ENCODE assay signal across 8 mouse cellular contexts in the genomic region with DNA sequence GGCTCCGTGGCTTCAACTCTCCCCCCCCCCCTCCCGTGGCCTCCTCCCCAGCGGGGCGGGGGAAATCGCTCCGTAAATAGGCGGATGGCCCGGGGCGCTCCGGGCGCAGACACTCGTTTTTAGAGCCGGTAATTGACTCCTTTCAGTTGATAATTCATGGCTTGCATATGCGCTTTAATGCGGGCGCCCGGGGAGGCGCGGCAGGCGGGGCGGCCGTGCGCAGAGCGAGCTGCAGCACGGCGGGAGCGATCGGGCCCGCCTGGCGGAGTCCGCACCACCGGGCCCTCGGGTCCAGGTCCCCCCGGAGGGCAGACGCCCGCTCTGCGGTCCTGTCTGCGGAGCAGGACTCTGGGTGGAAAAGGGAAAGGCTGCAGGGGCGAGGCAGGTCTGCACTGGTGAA. TPM values are rescaled to one million over a fixed set of nuclear protein-coding genes. Genes with fewer than 3 reads are reported as not detected.
DNase-seq lines count a peak whose midpoint lies in the region; ATAC-seq and TF ChIP-seq lines count a peak whose summit lies in the region.

No protein-coding gene starts in this region.

- no peak for ATAC-seq in embryonic facial prominence, embryonic 14.5 days (ENCODE audit: low read depth)
- no peak for ATAC-seq in intestine, postnatal 0 days
- ATAC-seq in neural tube, embryonic 14.5 days (ENCODE audit: low read depth), result peak; percentile 35; the same call in 1 of the 2 replicates
- ATAC-seq in CD4-positive, CD25-positive, alpha-beta regulatory T cell, adult 4 months, result no peak

- WGBS in embryonic facial prominence, embryonic 14.5 days, result under 1% methylated on average over 38 of the region's 39 CpGs
- under 1% methylated on average over 38 of the region's 39 CpGs for WGBS in intestine, postnatal 0 days
- WGBS in neural tube, embryonic 14.5 days, result under 1% methylated on average over 39 of the region's 39 CpGs

- H3K36me3 ChIP-seq in embryonic facial prominence, embryonic 14.5 days (ENCODE audit: control insufficient read depth, insufficient read depth, low read length), result no peaks in the 10 kb centered on the region
- H3K36me3 ChIP-seq in intestine, postnatal 0 days (ENCODE audit: control insufficient read depth, insufficient read depth), result no peaks in the 10 kb centered on the region
- H3K36me3 ChIP-seq in neural tube, embryonic 14.5 days (ENCODE audit: control insufficient read depth, insufficient read depth, low read length), result no peaks in the 10 kb centered on the region

- peak overlapping the region; percentile 29 for H3K4me3 ChIP-seq in left cerebral cortex, adult 2 months
- peak overlapping the region; percentile 34 for H3K4me3 ChIP-seq in embryonic facial prominence, embryonic 14.5 days (ENCODE audit: low read depth, low read length)
- H3K4me3 ChIP-seq in intestine, postnatal 0 days (ENCODE audit: low read depth, low read length), result peak overlapping the region; percentile 36
- peak overlapping the region; percentile 22; the same call in 1 of the 2 replicates for H3K4me3 ChIP-seq in neural tube, embryonic 14.5 days (ENCODE audit: low read depth, low read length)

- no peak for TF ChIP-seq CTCF in left cerebral cortex, adult 2 months (IDR thresholded peaks at IDR 0.05)
- TF ChIP-seq CTCF in intestine, postnatal 0 days (IDR thresholded peaks at IDR 0.05; ENCODE audit: low read depth), result no peak

- no peaks in the 10 kb centered on the region for H3K9me3 ChIP-seq in embryonic facial prominence, embryonic 14.5 days (ENCODE audit: control insufficient read depth, low read length)
- no peaks in the 10 kb centered on the region for H3K9me3 ChIP-seq in intestine, postnatal 0 days (ENCODE audit: control insufficient read depth)
- H3K9me3 ChIP-seq in neural tube, embryonic 14.5 days (ENCODE audit: control insufficient read depth, low read length), result no peaks in the 10 kb centered on the region

- H3K27ac ChIP-seq in left cerebral cortex, adult 2 months, result no peak overlapping the region
- no peak overlapping the region for H3K27ac ChIP-seq in embryonic facial prominence, embryonic 14.5 days (replicated peaks; ENCODE audit: low read depth, low read length)
- H3K27ac ChIP-seq in intestine, postnatal 0 days (ENCODE audit: low read depth, low read length), result no peak overlapping the region
- no peak overlapping the region for H3K27ac ChIP-seq in neural tube, embryonic 14.5 days (ENCODE audit: low read depth, low read length)

- peak overlapping the region; percentile 46; the same call in 1 of the 2 replicates for H3K9ac ChIP-seq in embryonic facial prominence, embryonic 14.5 days (ENCODE audit: low read depth, low read length)
- H3K9ac ChIP-seq in intestine, postnatal 0 days (ENCODE audit: low read depth, low read length), result no peak overlapping the region
- H3K9ac ChIP-seq in neural tube, embryonic 14.5 days (replicated peaks; ENCODE audit: low read depth, low read length), result 0 out of 2 replicates have a peak overlapping the region, but pooled peaks have one; percentile 22

- intact Hi-C loops in left cerebral cortex, adult 2 months (cut with DNase I), result no loop called here
- intact Hi-C loops in left cerebral cortex, postnatal 14 days (cut with DNase I), result no loop called here

- H3K4me2 ChIP-seq in embryonic facial prominence, embryonic 14.5 days (ENCODE audit: low read depth, low read length), result peak overlapping the region; percentile 53
- peak overlapping the region; percentile 64 for H3K4me2 ChIP-seq in intestine, postnatal 0 days (replicated peaks; ENCODE audit: low read depth)
- peak overlapping the region; percentile 57 for H3K4me2 ChIP-seq in neural tube, embryonic 14.5 days (ENCODE audit: low read depth, low read length)

- H3K4me1 ChIP-seq in embryonic facial prominence, embryonic 14.5 days (ENCODE audit: control insufficient read depth, insufficient read depth, low read length), result 0 out of 2 replicates have a peak, but pooled peaks cover 3% of the 10 kb centered on the region
- H3K4me1 ChIP-seq in intestine, postnatal 0 days (replicated peaks; ENCODE audit: control insufficient read depth, insufficient read depth, low read length), result peaks cover 3% of the 10 kb centered on the region; the same call in 1 of the 2 replicates
- H3K4me1 ChIP-seq in neural tube, embryonic 14.5 days (ENCODE audit: control insufficient read depth, insufficient read depth, low read length), result peaks cover 9% of the 10 kb centered on the region

- no peak for DNase-seq in left cerebral cortex, adult 2 months (ENCODE audit: extremely low spot score in 1 of 2, low spot score in 2 of 2)
- no peak for DNase-seq in left cerebral cortex, postnatal 14 days (ENCODE audit: low spot score in 2 of 2)
- DNase-seq in embryonic facial prominence, embryonic 14.5 days (ENCODE audit: low spot score), result peak; percentile 32
- no peak for DNase-seq in left cerebral cortex, adult 8-10 months (ENCODE audit: low spot score in 2 of 2)
- no peak for DNase-seq in right cerebral cortex, postnatal 14 days

- H3K27me3 ChIP-seq in embryonic facial prominence, embryonic 14.5 days (replicated peaks; ENCODE audit: control insufficient read depth, insufficient read depth, low read length), result peaks cover 78% of the 10 kb centered on the region
- peaks cover 56% of the 10 kb centered on the region for H3K27me3 ChIP-seq in intestine, postnatal 0 days (replicated peaks; ENCODE audit: control insufficient read depth, insufficient read depth, low read length)
- peaks cover 54% of the 10 kb centered on the region for H3K27me3 ChIP-seq in neural tube, embryonic 14.5 days (ENCODE audit: control insufficient read depth, insufficient read depth, low read length)

RNA-seq across cellular contexts. Expression of a gene that starts 38.3 kb away (rescaled TPM):
- total RNA-seq in left cerebral cortex, adult 2 months (2021), result 100 to 1,000 TPM; 100 to 103 TPM
- total RNA-seq in left cerebral cortex, postnatal 14 days (2021), result 10 to 100 TPM; 86.6 to 90.7 TPM
- polyA plus RNA-seq in embryonic facial prominence, embryonic 14.5 days (2014; fragmentation: Nextera tagmentation; extraction: Ambion mirVana), result 3.8 and 4.5 TPM in 2 replicates
- polyA plus RNA-seq in intestine, postnatal 0 days (2015; fragmentation: Nextera tagmentation; extraction: Ambion mirVana), result 105 and 125 TPM in 2 replicates
- 13.7 and 17.1 TPM in 2 replicates for polyA plus RNA-seq in neural tube, embryonic 14.5 days (2014; fragmentation: Nextera tagmentation; extraction: Ambion mirVana)
- 10 to 100 TPM; 77.3 to 81.9 (median 80.2) TPM for total RNA-seq in left cerebral cortex, adult 8-10 months (2022)
- polyA plus RNA-seq in CD4-positive, CD25-positive, alpha-beta regulatory T cell, adult 4 months (2017; shearing (Covaris generic)), result 10 to 100 TPM; 48.1 to 85.6 TPM

RNA-seq across cellular contexts. Expression of a gene that starts 39.7 kb away (rescaled TPM):
- total RNA-seq in left cerebral cortex, adult 2 months (2021), result not detected
- total RNA-seq in left cerebral cortex, postnatal 14 days (2021), result under 1 TPM in 1 of 2 experiments, not detected in 1; 0.18 TPM
- 0.26 and 0.58 TPM in 2 replicates for polyA plus RNA-seq in embryonic facial prominence, embryonic 14.5 days (2014; fragmentation: Nextera tagmentation; extraction: Ambion mirVana)
- not detected in 2 replicates for polyA plus RNA-seq in intestine, postnatal 0 days (2015; fragmentation: Nextera tagmentation; extraction: Ambion mirVana)
- 0.62 and 0.85 TPM in 2 replicates for polyA plus RNA-seq in neural tube, embryonic 14.5 days (2014; fragmentation: Nextera tagmentation; extraction: Ambion mirVana)
- total RNA-seq in left cerebral cortex, adult 8-10 months (2022), result under 1 TPM in 2 of 4 experiments, not detected in 2; 0.09 to 0.36 TPM
- not detected for polyA plus RNA-seq in CD4-positive, CD25-positive, alpha-beta regulatory T cell, adult 4 months (2017; shearing (Covaris generic))
